Mouse (Mus musculus) ES-Bruce4 (cell line): ENCODE data around the gene Ift27.

ENCODE experiments used
- CTCF ChIP-seq: IDR thresholded peaks from one replicate; pipeline ENCODE4 v1.8.1; 2011; ENCODE audit warnings: low read depth, low read length
- EP300 ChIP-seq: IDR thresholded peaks from 2 replicates; pipeline ENCODE4 v1.6.1; 2011; ENCODE audit warnings: low read depth, low read length; ENCODE audit not compliant: insufficient read depth
- POLR2A ChIP-seq: IDR thresholded peaks from one replicate; pipeline ENCODE4 v1.8.1; 2011; ENCODE audit warnings: low read length; ENCODE audit not compliant: insufficient read depth

GRCm38 (mm10) chr15:78164466-78164865 is 9.4 kb downstream of the Ift27 start:
- no peak for TF ChIP-seq CTCF
- no peak for TF ChIP-seq POLR2A
- TF ChIP-seq EP300 = no peak
